Mouse (Mus musculus) Patski (cell line): ENCODE measurements around the gene Gm10160. TPM values are rescaled to one million over a fixed set of nuclear protein-coding genes. Genes with fewer than 3 reads are reported as not detected.

Experiments used
- ATAC-seq: fragments of 100-300 bp; one replicate; pipeline ENCODE4 v1.8.0; 2021
- CTCF ChIA-PET: fragments of 350-600 bp; sonication (Branson Sonifier 250); formaldehyde crosslinking; loops from one replicate; lab custom pipeline; 2022; ENCODE audit warnings: inconsistent platforms; lab: Charles Lee
- POLR2A ChIA-PET: fragments of 350-600 bp; sonication (Branson Sonifier 250); formaldehyde crosslinking; loops from one replicate; lab custom pipeline; 2022; ENCODE audit warnings: antibody characterized with exemption, inconsistent platforms; lab: Charles Lee
- DNase-seq: peaks from one replicate; pipeline ENCODE4 v3.0.0-alpha.2; 2011; ENCODE audit warnings: low read depth, low spot score
- H3K27me3 ChIP-seq: fragments of 371-371 bp; one replicate; pipeline ENCODE4 v1.5.1; 2021
- CTCF ChIP-seq: fragments of 100-300 bp; IDR thresholded peaks from one replicate; pipeline ENCODE4 v1.5.1; 2021
- in situ Hi-C: fragments of 300-500 bp; cut with MboI; formaldehyde crosslinking; loops from 3 replicates; pipeline ENCODE4 v1.11.1; 2018; ENCODE audit warnings: low pct_unique_long_range_greater_than_20kb, mixed read lengths
- polyA plus RNA-seq: library from polyadenylated mRNA; unstranded; gene quantifications from one replicate; pipeline ENCODE4 v1.2.3, GENCODE M21; 2021

Gm10160 gene
- not detected for polyA plus RNA-seq

GRCm38 (mm10) chr7:81855694-81856093 is at the start of gene Gm10160:
Gene Gm10160, minus strand, starts transcription at chr7:81855794.
- TF ChIP-seq CTCF: no peak
- no peaks in the 10 kb centered on the region for H3K27me3 ChIP-seq
- DNase-seq (no peak), ATAC-seq (no peak)
- ChIA-PET POLR2A (no interaction called here), CTCF (no interaction called here)
- in situ Hi-C loops: no loop called here

GRCm38 (mm10) chr7:81904926-81905325 is 49.3 kb upstream of the Gm10160 start:
- in situ Hi-C loops: no loop called here
- ATAC-seq: no peak
- no peak for TF ChIP-seq CTCF

GRCm38 (mm10) chr7:81904094-81904493 is 48.5 kb upstream of the Gm10160 start:
- in situ Hi-C loops: no loop called here
- TF ChIP-seq CTCF: no peak
- ChIA-PET CTCF (interaction anchor here (0.7 kb wide), 1 partner anchor 208 kb away, joined by 3 read pairs; no protein-coding TSS in a partner anchor), POLR2A (interaction anchor here (1.0 kb wide), 1 partner anchor 16 kb away, joined by 3 read pairs; no protein-coding TSS in a partner anchor)
- no peak for DNase-seq
- H3K27me3 ChIP-seq: no peaks in the 10 kb centered on the region
- no peak for ATAC-seq

More at GRCm38 (mm10) chr7:81904926-81905325, 49.3 kb upstream of the Gm10160 start:
- ChIA-PET POLR2A (no interaction called here), CTCF (no interaction called here)
- H3K27me3 ChIP-seq: no peaks in the 10 kb centered on the region
- DNase-seq: no peak

GRCm38 (mm10) chr7:81899361-81899760 is 43.8 kb upstream of the Gm10160 start:
- CTCF ChIA-PET: no interaction called here
- ATAC-seq (no peak), DNase-seq (no peak)
- in situ Hi-C loops: no loop called here
- no peaks in the 10 kb centered on the region for H3K27me3 ChIP-seq
- POLR2A ChIA-PET: no interaction called here
- no peak for TF ChIP-seq CTCF

GRCm38 (mm10) chr7:81885128-81885527 is 29.5 kb upstream of the Gm10160 start:
- ATAC-seq (no peak), DNase-seq (no peak)
- ChIA-PET POLR2A (no interaction called here), CTCF (interaction anchor here (1.4 kb wide), 1 partner anchor 16 kb away, joined by 3 read pairs; no protein-coding TSS in a partner anchor)
- in situ Hi-C loops: no loop called here
- H3K27me3 ChIP-seq: no peaks in the 10 kb centered on the region
- no peak for TF ChIP-seq CTCF

- DNase-seq: no peak
- TF ChIP-seq CTCF: no peak
- ChIA-PET POLR2A (no interaction called here), CTCF (no interaction called here)
- H3K27me3 ChIP-seq: no peaks in the 10 kb centered on the region
- no peak for ATAC-seq
- in situ Hi-C loops: no loop called here
Observed at GRCm38 (mm10) chr7:81881600-81881999, 26.0 kb upstream of the Gm10160 start.

- in situ Hi-C loops: no loop called here
- ATAC-seq: no peak
Observed at GRCm38 (mm10) chr7:81880797-81881196, 25.2 kb upstream of the Gm10160 start.

GRCm38 (mm10) chr7:81880286-81880685 is 24.7 kb upstream of the Gm10160 start:
- no peak for TF ChIP-seq CTCF
- ChIA-PET POLR2A (no interaction called here), CTCF (interaction anchor here (0.8 to 1.7 kb wide), 2 partner anchors 11 to 73 kb away, joined by 3 to 7 read pairs; no protein-coding TSS in a partner anchor)
- in situ Hi-C loops: no loop called here
- DNase-seq: no peak
- ATAC-seq: no peak
- H3K27me3 ChIP-seq: no peaks in the 10 kb centered on the region

More at GRCm38 (mm10) chr7:81880797-81881196, 25.2 kb upstream of the Gm10160 start:
- ChIA-PET CTCF (interaction anchor here (0.8 kb wide), 1 partner anchor 73 kb away, joined by 3 read pairs; no protein-coding TSS in a partner anchor), POLR2A (no interaction called here)
- DNase-seq: no peak
- no peaks in the 10 kb centered on the region for H3K27me3 ChIP-seq
- TF ChIP-seq CTCF: no peak

GRCm38 (mm10) chr7:81875372-81875771 is 19.8 kb upstream of the Gm10160 start:
- H3K27me3 ChIP-seq: no peaks in the 10 kb centered on the region
- in situ Hi-C loops: loop anchor here (10.0 kb wide), 1 partner anchor 389 kb away; no protein-coding TSS in a partner anchor
- TF ChIP-seq CTCF: no peak
- CTCF ChIA-PET: interaction anchor here (0.9 kb wide), 1 partner anchor 33 kb away, joined by 3 read pairs; no protein-coding TSS in a partner anchor
- DNase-seq: peak; percentile 46
- POLR2A ChIA-PET: interaction anchor here (1.0 kb wide), 1 partner anchor 56 kb away, joined by 3 read pairs; no protein-coding TSS in a partner anchor
- peak; percentile 73 for ATAC-seq

GRCm38 (mm10) chr7:81874636-81875035 is 19.0 kb upstream of the Gm10160 start:
- H3K27me3 ChIP-seq: no peaks in the 10 kb centered on the region
- ATAC-seq (peak; percentile 86), DNase-seq (peak; percentile 70)
- CTCF ChIA-PET: interaction anchor here (0.9 kb wide), 1 partner anchor 33 kb away, joined by 3 read pairs; no protein-coding TSS in a partner anchor
- POLR2A ChIA-PET: interaction anchor here (0.8 kb wide), 1 partner anchor 13 kb away, joined by 4 read pairs; no protein-coding TSS in a partner anchor
- no peak for TF ChIP-seq CTCF
- in situ Hi-C loops: loop anchor here (5.0 to 10.0 kb wide), 2 partner anchors 58 to 390 kb away; partner anchors contain the start of gene Hdgfl3

GRCm38 (mm10) chr7:81873807-81874206 is 18.2 kb upstream of the Gm10160 start:
- CTCF ChIA-PET: interaction anchor here (1.4 kb wide), 1 partner anchor 81 kb away, joined by 3 read pairs; no protein-coding TSS in a partner anchor
- POLR2A ChIA-PET: interaction anchor here (0.8 kb wide), 1 partner anchor 12 kb away, joined by 4 read pairs; no protein-coding TSS in a partner anchor
- no peak for ATAC-seq
- no peak for DNase-seq
- in situ Hi-C loops: loop anchor here (5.0 to 10.0 kb wide), 2 partner anchors 58 to 391 kb away; partner anchors contain the start of gene Hdgfl3
- H3K27me3 ChIP-seq: no peaks in the 10 kb centered on the region
- TF ChIP-seq CTCF: no peak
